Mouse (Mus musculus): ENCODE results near the gene Elf2.

- no peak for TF ChIP-seq CTCF (IDR thresholded peaks at IDR 0.05)
- TF ChIP-seq POLR2A (IDR thresholded peaks at IDR 0.05; ENCODE audit: insufficient read depth, low read depth, low read length), result no peak
Observed at GRCm38 (mm10) chr3:51339378-51339733, 1.1 kb downstream of the Elf2 start.

Data from heart, adult 2 months (tissue).